Mouse (Mus musculus): Measurements from ENCODE around the gene Rgl1.

GRCm38 (mm10) chr1:152571340-152571739 lies 194.8 kb downstream of the Rgl1 start:
- TF ChIP-seq CTCF (IDR thresholded peaks at IDR 0.05; ENCODE audit: control insufficient read depth, insufficient read depth, insufficient read length) (no peak), FOSL1 (IDR thresholded peaks at IDR 0.05; ENCODE audit: insufficient read depth, low read length, poor library complexity, severe bottlenecking) (no peak), CEBPB (IDR thresholded peaks at IDR 0.05; ENCODE audit: low read depth) (no peak), USF1 (IDR thresholded peaks at IDR 0.05; ENCODE audit: low read depth) (no peak), MYOD1 (IDR thresholded peaks at IDR 0.05; ENCODE audit: control insufficient read depth, insufficient read length, low read depth) (no peak), MAX (IDR thresholded peaks at IDR 0.05) (no peak)
